Mouse (Mus musculus) liver, embryonic 16.5 days (tissue): ENCODE measurements around the gene Pdzd3. TPM values are rescaled to one million over a fixed set of nuclear protein-coding genes. Genes with fewer than 3 reads are reported as not detected.

Source experiments
- ATAC-seq: fragments of 200-750 bp; cut with Nextera tagmentation; 2 replicates; pipeline ENCODE4 v1.8.0; 2017; ENCODE audit warnings: low read depth, mild to moderate bottlenecking, moderate number of reproducible peaks, moderate library complexity
- H3K27ac ChIP-seq: fragments of 300-500 bp; sonication (generic); 2 replicates; pipeline ENCODE4 v1.5.1; 2014; ENCODE audit warnings: mild to moderate bottlenecking, low read length
- H3K27me3 ChIP-seq: fragments of 300-500 bp; sonication (generic); 2 replicates; pipeline ENCODE4 v1.6.1; 2014; ENCODE audit warnings: low read depth, low read length, mixed read lengths; ENCODE audit not compliant: control insufficient read depth, insufficient read depth
- H3K36me3 ChIP-seq: fragments of 300-500 bp; sonication (generic); 2 replicates; pipeline ENCODE4 v1.6.1; 2014; ENCODE audit warnings: mild to moderate bottlenecking; ENCODE audit not compliant: control insufficient read depth, insufficient read depth
- H3K4me1 ChIP-seq: fragments of 300-500 bp; sonication (generic); 2 replicates; pipeline ENCODE4 v1.6.1; 2014; ENCODE audit warnings: low read depth, low read length, mixed read lengths; ENCODE audit not compliant: control insufficient read depth
- H3K4me2 ChIP-seq: fragments of 300-500 bp; sonication (generic); 2 replicates; pipeline ENCODE4 v1.6.1; 2014; ENCODE audit warnings: low read depth, low read length, mixed read lengths
- H3K4me3 ChIP-seq: fragments of 300-500 bp; sonication (generic); 2 replicates; pipeline ENCODE4 v1.5.1; 2014; ENCODE audit warnings: low read depth, mild to moderate bottlenecking, low read length
- H3K9ac ChIP-seq: fragments of 300-500 bp; sonication (generic); 2 replicates; pipeline ENCODE4 v1.6.1; 2014; ENCODE audit warnings: low read depth, low read length
- H3K9me3 ChIP-seq: fragments of 300-500 bp; sonication (generic); replicated peaks from 2 replicates; pipeline ENCODE4 v1.6.1; 2016; ENCODE audit warnings: low read length; ENCODE audit not compliant: control insufficient read depth
- WGBS: fragments of 180-500 bp; shearing (Covaris S2); extraction: QIAGEN DNeasy Blood & Tissue Kit; methylation state at CpG from one replicate; pipeline ENCODE4 v1.1.7; 2014; ENCODE audit not compliant: insufficient replicate concordance; 5-methylcytosine and 5-hydroxymethylcytosine counted together
- polyA plus RNA-seq: library from polyadenylated mRNA; unstranded; fragments of >200 nt; fragmentation: Nextera tagmentation; extraction: Ambion mirVana; gene quantifications from 2 replicates; pipeline ENCODE4 v1.2.1, GENCODE M21; 2015

Gene Pdzd3
- polyA plus RNA-seq, 1 experiment from 2014 or later, result 0.14 TPM

DNA sequence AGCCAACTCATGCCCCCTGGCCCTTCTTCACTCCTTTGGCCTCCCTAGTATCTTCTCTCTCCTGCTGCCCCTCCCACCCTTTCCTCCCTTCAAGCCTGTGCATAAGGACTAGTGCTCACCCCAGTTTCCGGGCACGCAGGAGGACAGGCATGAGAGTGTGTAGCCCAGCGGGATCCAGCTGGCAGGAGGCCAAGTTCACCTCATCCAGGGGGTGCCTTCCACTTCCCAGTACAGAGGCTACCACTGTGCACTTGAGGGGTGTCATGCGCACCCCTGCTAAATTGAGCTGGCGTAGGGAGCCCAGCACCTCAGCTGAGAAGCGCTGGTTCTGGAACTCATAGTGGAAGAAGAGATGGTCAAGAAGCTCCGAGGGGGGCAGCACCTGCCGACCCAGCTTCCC lies 4.9 kb upstream of the Pdzd3 start:
- H3K4me1 ChIP-seq, result no peaks in the 10 kb centered on the region; the same call in 1 of the 2 replicates
- H3K27me3 ChIP-seq, result no peaks in the 10 kb centered on the region
- H3K4me2 ChIP-seq, result no peak overlapping the region
- WGBS, result 80% methylated on average over 8 of the region's 8 CpGs
- no peaks in the 10 kb centered on the region for H3K9me3 ChIP-seq
- 0 out of 2 replicates have a peak overlapping the region, but pooled peaks have one; percentile 17 for H3K27ac ChIP-seq
- no peak overlapping the region for H3K9ac ChIP-seq
- no peak for ATAC-seq
- H3K4me3 ChIP-seq, result no peak overlapping the region
- no peaks in the 10 kb centered on the region for H3K36me3 ChIP-seq

DNA sequence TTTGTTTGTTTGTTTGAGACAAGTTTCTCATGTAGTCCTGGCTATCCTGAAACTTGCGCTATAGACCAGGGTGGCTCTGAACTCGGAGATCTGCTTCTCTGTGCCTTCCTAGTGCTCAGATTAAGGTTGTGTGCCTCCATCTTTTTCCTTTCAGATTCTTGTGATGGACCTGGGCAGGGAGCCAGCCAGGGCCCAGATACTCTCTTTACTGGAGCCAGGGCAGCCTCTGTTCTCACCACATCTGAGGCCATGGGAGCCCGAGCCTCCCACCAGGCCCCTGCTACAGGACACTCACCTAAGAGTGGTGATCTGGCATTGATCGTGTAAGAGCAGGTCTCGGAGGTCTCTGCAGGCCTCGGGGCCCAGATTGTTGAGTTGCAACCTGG lies 3.9 kb upstream of the Pdzd3 start:
- H3K4me2 ChIP-seq, result no peak overlapping the region
- H3K27ac ChIP-seq, result peak overlapping the region; percentile 14; the same call in 1 of the 2 replicates
- no peaks in the 10 kb centered on the region; the same call in none of the 2 replicates for H3K4me1 ChIP-seq
- no peak overlapping the region for H3K4me3 ChIP-seq
- H3K9ac ChIP-seq, result no peak overlapping the region
- no peaks in the 10 kb centered on the region for H3K36me3 ChIP-seq
- H3K9me3 ChIP-seq, result no peaks in the 10 kb centered on the region
- no peak for ATAC-seq
- 69% methylated on average over 6 of the region's 6 CpGs for WGBS
- no peaks in the 10 kb centered on the region for H3K27me3 ChIP-seq

DNA sequence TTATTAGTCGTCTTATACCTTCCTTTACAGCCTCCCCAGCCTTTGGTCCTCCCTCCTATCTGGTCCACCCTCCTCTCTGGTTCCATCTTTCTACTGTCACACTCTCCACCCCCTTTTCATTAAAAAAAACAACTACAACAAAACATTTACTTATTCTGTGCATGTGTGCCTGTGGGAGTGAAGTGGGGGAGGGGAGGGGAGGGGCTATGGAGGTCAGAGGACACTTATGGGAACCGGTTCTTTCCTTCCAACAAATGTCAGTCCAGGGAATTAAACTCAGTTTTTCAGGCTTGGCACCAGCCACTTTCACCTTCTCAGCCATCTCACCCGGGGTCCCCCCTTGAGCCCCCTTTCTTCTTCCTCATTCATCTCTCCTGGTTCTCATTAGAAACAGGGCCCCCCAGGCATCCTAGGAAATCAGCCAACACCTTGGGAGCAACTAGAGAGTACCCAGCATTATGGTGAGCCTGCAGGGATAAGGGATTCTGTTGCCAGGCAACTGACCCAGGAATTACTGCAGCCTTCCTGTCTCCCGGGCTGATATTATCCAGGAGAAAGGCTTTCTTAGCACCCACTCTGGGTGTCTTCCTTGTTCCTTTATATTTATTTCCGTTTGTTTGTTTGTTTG lies 3.4 kb upstream of the Pdzd3 start:
- H3K27me3 ChIP-seq, result no peaks in the 10 kb centered on the region
- H3K4me1 ChIP-seq, result peaks cover 2% of the 10 kb centered on the region
- H3K27ac ChIP-seq, result no peak overlapping the region
- WGBS, result 34% methylated on average over 4 of the region's 5 CpGs
- no peak for ATAC-seq
- no peak overlapping the region for H3K9ac ChIP-seq
- no peaks in the 10 kb centered on the region for H3K9me3 ChIP-seq
- no peak overlapping the region for H3K4me3 ChIP-seq
- no peak overlapping the region for H3K4me2 ChIP-seq
- no peaks in the 10 kb centered on the region for H3K36me3 ChIP-seq

DNA sequence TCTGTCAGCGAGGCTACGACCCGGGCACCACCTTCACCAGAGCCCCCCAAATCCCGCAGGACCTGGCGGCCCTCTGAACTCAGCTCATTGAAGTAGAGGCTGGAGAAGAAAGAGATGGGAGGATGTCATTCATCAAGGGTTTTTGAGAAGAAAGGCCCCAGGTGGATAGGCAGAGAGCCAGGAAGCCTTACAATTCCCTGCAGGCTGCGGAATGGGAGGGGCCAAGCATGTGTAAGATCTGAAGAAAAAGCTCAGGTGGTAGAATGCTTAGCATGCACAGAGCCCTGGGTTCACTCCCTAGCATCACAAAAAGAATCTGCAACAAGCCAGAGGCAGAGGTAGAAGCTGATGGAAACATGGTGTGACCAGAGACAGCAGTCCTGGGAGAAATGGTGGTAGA lies 2.2 kb upstream of the Pdzd3 start:
- no peak for ATAC-seq
- no peak overlapping the region for H3K27ac ChIP-seq
- peaks cover 3% of the 10 kb centered on the region for H3K4me1 ChIP-seq
- H3K9me3 ChIP-seq, result no peaks in the 10 kb centered on the region
- H3K4me3 ChIP-seq, result no peak overlapping the region
- 71% methylated on average over 6 of the region's 6 CpGs for WGBS
- H3K9ac ChIP-seq, result no peak overlapping the region
- no peak overlapping the region for H3K4me2 ChIP-seq
- H3K36me3 ChIP-seq, result no peaks in the 10 kb centered on the region
- no peaks in the 10 kb centered on the region for H3K27me3 ChIP-seq

DNA sequence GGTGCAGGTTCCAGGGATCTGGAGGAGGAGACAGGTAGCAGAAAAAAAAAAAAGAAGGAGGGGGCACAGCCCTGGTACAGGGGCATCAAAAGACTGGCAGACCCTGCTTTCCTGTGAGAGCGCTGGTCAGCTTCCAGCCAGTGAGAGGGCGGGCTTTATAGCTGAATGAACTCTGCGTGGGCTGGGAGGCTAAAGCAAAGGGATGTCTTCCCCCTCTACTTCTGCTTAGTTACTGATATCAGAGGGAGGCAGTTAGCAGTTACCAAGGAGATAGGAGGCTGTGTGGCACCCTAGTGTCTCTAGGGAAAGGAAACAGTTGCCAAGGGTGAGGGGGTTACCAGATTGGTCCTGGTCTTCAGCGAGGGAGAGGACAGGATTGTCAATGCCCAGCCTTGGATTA lies 826 bp downstream of the Pdzd3 start:
- H3K4me2 ChIP-seq, result no peak overlapping the region
- H3K27ac ChIP-seq, result no peak overlapping the region
- WGBS, result 32% methylated on average over 4 of the region's 4 CpGs
- H3K9ac ChIP-seq, result no peak overlapping the region
- no peak overlapping the region for H3K4me3 ChIP-seq
- no peak for ATAC-seq
- no peaks in the 10 kb centered on the region for H3K9me3 ChIP-seq
- peaks cover 5% of the 10 kb centered on the region for H3K4me1 ChIP-seq
- no peaks in the 10 kb centered on the region for H3K27me3 ChIP-seq
- H3K36me3 ChIP-seq, result no peaks in the 10 kb centered on the region

DNA sequence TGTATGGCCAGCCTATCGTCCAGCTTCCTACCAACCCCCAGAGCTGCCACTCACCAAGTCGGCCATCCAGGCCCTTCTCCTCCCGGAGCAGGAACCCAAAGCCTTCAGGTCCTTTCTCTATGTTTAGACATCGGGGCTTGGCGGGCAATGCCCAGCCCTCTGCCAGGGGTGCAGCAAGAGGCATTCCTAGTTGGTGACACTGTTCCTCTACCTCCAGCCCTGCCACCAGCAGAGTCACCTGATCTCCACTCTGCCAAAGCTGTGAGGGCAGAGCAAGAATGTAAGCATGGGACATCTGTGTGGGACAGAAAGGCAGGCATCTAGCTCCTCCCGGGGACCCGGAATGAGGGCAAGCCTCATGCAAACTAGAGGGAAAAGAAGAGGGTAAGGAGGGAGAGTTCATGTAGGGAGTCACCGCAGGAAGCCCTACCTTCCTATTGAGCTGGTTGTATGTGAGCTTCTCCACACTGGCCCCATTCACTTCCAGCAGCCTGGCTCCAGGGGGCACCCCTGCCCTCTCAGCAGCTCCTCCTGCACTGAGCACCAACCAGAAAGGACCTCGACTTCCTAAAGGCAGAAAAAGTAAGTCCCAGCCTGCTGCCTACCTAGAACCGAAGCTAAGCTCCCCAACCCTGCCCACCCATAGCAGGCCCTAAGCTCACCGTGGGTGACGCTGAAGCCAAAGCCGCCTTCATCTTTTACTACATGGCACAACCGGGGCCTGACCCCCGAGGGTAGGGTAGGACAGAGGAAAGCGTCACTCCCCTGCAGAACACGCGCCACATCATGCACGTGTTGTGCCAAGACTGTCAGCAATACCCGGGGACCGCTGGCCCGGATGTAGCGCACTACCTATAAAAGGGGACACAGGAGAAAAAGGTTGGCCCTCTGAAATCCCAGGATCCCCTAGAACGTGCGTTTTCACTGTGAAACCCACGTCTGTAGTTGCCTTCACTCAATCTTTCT lies 1.8 kb downstream of the Pdzd3 start:
- H3K27me3 ChIP-seq, result no peaks in the 10 kb centered on the region
- peak overlapping the region; percentile 26; the same call in 1 of the 2 replicates for H3K4me2 ChIP-seq
- H3K36me3 ChIP-seq, result no peaks in the 10 kb centered on the region
- H3K9ac ChIP-seq, result no peak overlapping the region
- 40% methylated on average over 26 of the region's 26 CpGs for WGBS
- H3K9me3 ChIP-seq, result no peaks in the 10 kb centered on the region
- no peak overlapping the region for H3K27ac ChIP-seq
- H3K4me3 ChIP-seq, result no peak overlapping the region
- peak; percentile 69 for ATAC-seq
- H3K4me1 ChIP-seq, result peaks cover 5% of the 10 kb centered on the region

DNA sequence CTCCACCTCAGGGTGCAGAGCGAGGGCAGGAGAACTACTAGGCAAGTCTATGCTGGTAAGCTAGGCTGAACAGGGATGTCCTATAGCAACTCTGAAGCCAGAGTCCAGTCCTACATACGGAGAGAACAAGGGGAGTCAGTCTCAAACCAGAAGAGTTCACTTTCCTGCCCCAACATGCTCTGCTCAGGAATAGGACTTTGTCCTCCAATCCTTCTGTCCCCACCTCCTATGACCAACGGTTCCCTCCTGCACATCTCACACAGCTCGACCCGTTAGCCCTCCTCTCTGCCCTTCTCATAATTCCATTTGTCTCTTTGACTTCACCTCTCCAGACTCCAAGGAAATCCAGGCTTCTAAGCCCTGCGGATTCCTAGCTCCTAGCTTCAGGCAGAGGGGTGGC lies 3.4 kb downstream of the Pdzd3 start:
- H3K4me3 ChIP-seq, result no peak overlapping the region
- no peak overlapping the region for H3K9ac ChIP-seq
- H3K27ac ChIP-seq, result no peak overlapping the region
- H3K4me2 ChIP-seq, result no peak overlapping the region
- 49% methylated on average over 6 of the region's 6 CpGs for WGBS
- H3K36me3 ChIP-seq, result no peaks in the 10 kb centered on the region
- H3K4me1 ChIP-seq, result peaks cover 5% of the 10 kb centered on the region
- no peaks in the 10 kb centered on the region for H3K9me3 ChIP-seq
- ATAC-seq, result no peak
- no peaks in the 10 kb centered on the region for H3K27me3 ChIP-seq

DNA sequence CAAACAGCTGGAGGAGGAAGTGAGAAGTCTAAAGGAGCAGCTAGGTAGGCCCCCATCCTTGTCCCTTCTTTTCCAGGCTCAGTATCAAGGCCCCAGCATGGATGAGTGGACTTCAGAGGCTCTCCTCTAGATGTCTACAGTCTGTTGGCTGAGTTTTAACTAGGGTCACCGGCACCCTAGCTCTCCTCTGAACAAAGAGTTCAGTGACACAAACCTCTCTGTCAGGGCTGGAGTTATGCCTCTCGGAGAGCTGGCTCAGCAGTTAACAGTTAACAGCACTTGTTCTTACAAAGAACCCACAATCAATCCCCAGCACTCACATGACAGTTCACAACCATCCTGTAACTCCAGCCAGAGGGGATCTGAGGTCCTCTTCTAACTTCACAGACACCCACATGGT lies 7.7 kb downstream of the Pdzd3 start:
- Histone ChIP-seq H3K4me2 (no peak overlapping the region), H3K9me3 (no peaks in the 10 kb centered on the region), H3K27me3 (no peaks in the 10 kb centered on the region), H3K27ac (no peak overlapping the region), H3K4me3 (no peak overlapping the region), H3K36me3 (no peaks in the 10 kb centered on the region), H3K9ac (no peak overlapping the region), H3K4me1 (peaks cover 2% of the 10 kb centered on the region; the same call in 1 of the 2 replicates)
- WGBS, result 49% methylated on average over 2 of the region's 2 CpGs
- no peak for ATAC-seq

DNA sequence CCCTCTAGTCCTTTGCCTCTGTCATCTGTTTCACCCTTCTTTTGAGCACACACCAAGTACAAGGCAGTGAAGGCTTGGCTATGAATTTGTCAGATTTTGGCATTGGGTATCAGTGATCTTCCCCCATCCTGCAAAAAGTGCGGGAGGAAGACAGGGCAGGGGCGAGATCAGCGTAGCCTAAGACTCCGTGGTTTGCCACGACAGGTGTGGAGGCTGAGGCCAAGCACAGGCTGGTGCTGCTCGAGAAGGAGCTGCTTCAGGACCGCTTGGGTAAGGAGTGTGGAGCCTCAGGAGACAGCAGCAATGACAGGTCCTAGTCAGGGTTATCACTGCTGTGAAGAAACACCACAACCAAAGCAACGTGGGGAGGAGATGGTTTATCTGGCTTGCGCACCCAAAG lies 9.9 kb downstream of the Pdzd3 start:
- no peak for ATAC-seq
- Histone ChIP-seq H3K4me2 (no peak overlapping the region), H3K9me3 (no peaks in the 10 kb centered on the region), H3K9ac (no peak overlapping the region), H3K4me3 (no peak overlapping the region), H3K27me3 (no peaks in the 10 kb centered on the region), H3K4me1 (no peaks in the 10 kb centered on the region), H3K36me3 (no peaks in the 10 kb centered on the region), H3K27ac (no peak overlapping the region)
- 47% methylated on average over 9 of the region's 9 CpGs for WGBS
